Mouse (Mus musculus) MEL (cell line): Measurements from ENCODE around the gene Ptma. TPM values are rescaled to one million over a fixed set of nuclear protein-coding genes. Genes with fewer than 3 reads are reported as not detected.

Experiments used
- DNase-seq: peaks from one replicate; pipeline ENCODE4 v3.0.0; 2011; ENCODE audit warnings: low read depth, low spot score
- H3K27ac ChIP-seq: 2 replicates; pipeline ENCODE4 v1.5.1; 2012; ENCODE audit warnings: low read depth, mild to moderate bottlenecking, control low read depth, low read length, moderate library complexity; ENCODE audit not compliant: control insufficient read depth
- H3K27me3 ChIP-seq, 2 experiments: fragments of 150-350 bp in 1 of 2; sonication (generic) in 1 of 2; 2 replicates each; pipeline ENCODE4 v1.6.1; 2012; ENCODE audit warnings: low read length in 2 of 2, mild to moderate bottlenecking in 2 of 2, improper control_type of control experiment in 1 of 2, moderate library complexity in 1 of 2; ENCODE audit not compliant: insufficient read depth in 2 of 2, control insufficient read depth in 1 of 2
- H3K36me3 ChIP-seq, 2 experiments: 2 replicates each; pipeline ENCODE4 v1.6.1; 2012 to 2014; ENCODE audit warnings: low read length in 2 of 2, improper control_type of control experiment in 1 of 2, inconsistent platforms in 1 of 2, mild to moderate bottlenecking in 1 of 2; ENCODE audit not compliant: insufficient read depth in 2 of 2, control insufficient read depth in 1 of 2
- H3K4me1 ChIP-seq, 2 experiments: fragments of 150-350 bp in 1 of 2; sonication (generic) in 1 of 2; 2 replicates each; pipeline ENCODE4 v1.6.1; 2012; ENCODE audit warnings: low read length in 2 of 2, improper control_type of control experiment in 1 of 2, mild to moderate bottlenecking in 1 of 2; ENCODE audit not compliant: insufficient read depth in 2 of 2, control insufficient read depth in 1 of 2
- H3K4me3 ChIP-seq, 2 experiments: fragments of 150-350 bp in 1 of 2; sonication (generic) in 1 of 2; 2 replicates each; pipeline ENCODE4 v1.5.1; 2012; ENCODE audit warnings: low read depth in 2 of 2, low read length in 2 of 2, mild to moderate bottlenecking in 2 of 2, moderate library complexity in 2 of 2, control low read depth in 1 of 2, improper control_type of control experiment in 1 of 2; ENCODE audit not compliant: control insufficient read depth in 1 of 2, insufficient read depth in 1 of 2
- H3K79me2 ChIP-seq: 2 replicates; pipeline ENCODE4 v1.6.1; 2012; ENCODE audit warnings: mild to moderate bottlenecking, low read length, moderate library complexity; ENCODE audit not compliant: control insufficient read depth, poor library complexity, insufficient read depth
- H3K9ac ChIP-seq: 2 replicates; pipeline ENCODE4 v1.6.1; 2012; ENCODE audit warnings: low read depth, mild to moderate bottlenecking, control low read depth, low read length, moderate library complexity; ENCODE audit not compliant: control insufficient read depth, poor library complexity, severe bottlenecking
- H3K9me3 ChIP-seq: fragments of 150-350 bp; sonication (generic); replicated peaks from 2 replicates; pipeline ENCODE4 v1.6.1; 2012; ENCODE audit warnings: mild to moderate bottlenecking, low read length, improper control_type of control experiment, moderate library complexity; ENCODE audit not compliant: insufficient read depth
- BHLHE40 ChIP-seq: IDR thresholded peaks from 2 replicates; pipeline ENCODE4 v1.6.1; 2012; ENCODE audit warnings: low read depth, mild to moderate bottlenecking, inconsistent platforms, low read length, improper control_type of control experiment, borderline replicate concordance
- CHD1 ChIP-seq: IDR thresholded peaks from 2 replicates; pipeline ENCODE4 v1.6.1; 2012; ENCODE audit warnings: low read depth, mild to moderate bottlenecking, inconsistent platforms, low read length, improper control_type of control experiment
- CHD2 ChIP-seq: IDR thresholded peaks from 2 replicates; pipeline ENCODE4 v1.6.1; 2011; ENCODE audit warnings: low read length, improper control_type of control experiment
- E2F4 ChIP-seq: IDR thresholded peaks from 2 replicates; pipeline ENCODE4 v1.6.1; 2011; ENCODE audit warnings: low read depth, low read length, improper control_type of control experiment, borderline replicate concordance
- ELF1 ChIP-seq: IDR thresholded peaks from 2 replicates; pipeline ENCODE4 v1.6.1; 2014; ENCODE audit warnings: low read depth, mild to moderate bottlenecking, inconsistent platforms, low read length, improper control_type of control experiment, moderate library complexity
- EP300 ChIP-seq, 2 experiments: IDR thresholded peaks; 2 replicates each; pipeline ENCODE4 v1.6.1; 2011; ENCODE audit warnings: improper control_type of control experiment in 2 of 2, low read length in 2 of 2, low read depth in 1 of 2, mild to moderate bottlenecking in 1 of 2
- ETS1 ChIP-seq: IDR thresholded peaks from 2 replicates; pipeline ENCODE4 v1.6.1; 2012; ENCODE audit warnings: low read depth, mild to moderate bottlenecking, inconsistent platforms, low read length, improper control_type of control experiment, moderate library complexity
- GABPA ChIP-seq: IDR thresholded peaks from 2 replicates; pipeline ENCODE4 v1.6.1; 2012; ENCODE audit warnings: low read depth, mild to moderate bottlenecking, inconsistent platforms, low read length, improper control_type of control experiment, moderate library complexity
- GATA1 ChIP-seq: IDR thresholded peaks from 2 replicates; pipeline ENCODE4 v1.6.1; 2011; ENCODE audit warnings: low read depth, low read length, improper control_type of control experiment
- HCFC1 ChIP-seq: IDR thresholded peaks from 2 replicates; pipeline ENCODE4 v1.6.1; 2012; ENCODE audit warnings: low read depth, mild to moderate bottlenecking, inconsistent platforms, low read length, improper control_type of control experiment, moderate library complexity
- JUND ChIP-seq: IDR thresholded peaks from 2 replicates; pipeline ENCODE4 v1.6.1; 2011; ENCODE audit warnings: low read depth, mild to moderate bottlenecking, improper control_type of control experiment, low read length
- KAT2A ChIP-seq: conservative IDR thresholded peaks from 2 replicates; pipeline ENCODE4 v1.6.1; 2012; ENCODE audit warnings: low read depth, low read length, improper control_type of control experiment, inconsistent platforms
- MAFK ChIP-seq: IDR thresholded peaks from 2 replicates; pipeline ENCODE4 v1.6.1; 2011; ENCODE audit warnings: low read depth, mild to moderate bottlenecking, low read length, improper control_type of control experiment, borderline replicate concordance
- MAX ChIP-seq: IDR thresholded peaks from 2 replicates; pipeline ENCODE4 v1.6.1; 2011; ENCODE audit warnings: low read length, improper control_type of control experiment
- MYB ChIP-seq: IDR thresholded peaks from 2 replicates; pipeline ENCODE4 v1.6.1; 2011; ENCODE audit warnings: mild to moderate bottlenecking, low read depth, low read length, improper control_type of control experiment
- NELFE ChIP-seq: IDR thresholded peaks from 2 replicates; pipeline ENCODE4 v1.6.1; 2011; ENCODE audit warnings: low read depth, low read length, improper control_type of control experiment
- POLR2A ChIP-seq, 2 experiments: IDR thresholded peaks; 2 replicates each; pipeline ENCODE4 v1.6.1; 2011 to 2012; ENCODE audit warnings: low read length in 2 of 2, mild to moderate bottlenecking in 2 of 2, control low read depth in 1 of 2, improper control_type of control experiment in 1 of 2, low read depth in 1 of 2, moderate library complexity in 1 of 2; ENCODE audit not compliant: control insufficient read depth in 1 of 2, insufficient read depth in 1 of 2, poor library complexity in 1 of 2
- POLR2AphosphoS5 ChIP-seq: IDR thresholded peaks from 2 replicates; pipeline ENCODE4 v1.6.1; 2012; ENCODE audit warnings: low read depth, borderline replicate concordance, mild to moderate bottlenecking, inconsistent platforms, low read length, moderate library complexity, mixed read lengths
- RAD21 ChIP-seq: IDR thresholded peaks from 2 replicates; pipeline ENCODE4 v1.6.1; 2011; ENCODE audit warnings: mild to moderate bottlenecking, low read depth, low read length, improper control_type of control experiment
- SIN3A ChIP-seq: IDR thresholded peaks from 2 replicates; pipeline ENCODE4 v1.6.1; 2012; ENCODE audit warnings: low read length, improper control_type of control experiment, inconsistent platforms
- SMC3 ChIP-seq: IDR thresholded peaks from 2 replicates; pipeline ENCODE4 v1.6.1; 2011; ENCODE audit warnings: low read depth, low read length, improper control_type of control experiment
- TAL1 ChIP-seq: IDR thresholded peaks from 2 replicates; pipeline ENCODE4 v1.6.1; 2012; ENCODE audit warnings: mild to moderate bottlenecking, inconsistent platforms, low read length, moderate library complexity, mixed read lengths
- TBP ChIP-seq: IDR thresholded peaks from 2 replicates; pipeline ENCODE4 v1.8.0; 2011; ENCODE audit warnings: low read depth, low read length, improper control_type of control experiment
- TCF12 ChIP-seq: IDR thresholded peaks from 2 replicates; pipeline ENCODE4 v1.6.1; 2014; ENCODE audit warnings: low read depth, mild to moderate bottlenecking, inconsistent platforms, low read length, improper control_type of control experiment, moderate library complexity
- UBTF ChIP-seq: IDR thresholded peaks from 2 replicates; pipeline ENCODE4 v1.6.1; 2012; ENCODE audit warnings: low read depth, mild to moderate bottlenecking, inconsistent platforms, low read length, improper control_type of control experiment, moderate library complexity, borderline replicate concordance; ENCODE audit not compliant: insufficient read depth
- USF1 ChIP-seq: IDR thresholded peaks from 2 replicates; pipeline ENCODE4 v1.6.1; 2014; ENCODE audit warnings: low read depth, mild to moderate bottlenecking, inconsistent platforms, low read length, improper control_type of control experiment, moderate library complexity
- ZC3H11A ChIP-seq: IDR thresholded peaks from 2 replicates; pipeline ENCODE4 v1.6.1; 2012; ENCODE audit warnings: low read depth, mild to moderate bottlenecking, inconsistent platforms, low read length, improper control_type of control experiment
- ZKSCAN1 ChIP-seq: IDR thresholded peaks from 2 replicates; pipeline ENCODE4 v1.6.1; 2012; ENCODE audit warnings: low read depth, mild to moderate bottlenecking, inconsistent platforms, low read length, improper control_type of control experiment, moderate library complexity
- ZMIZ1 ChIP-seq: IDR thresholded peaks from 2 replicates; pipeline ENCODE4 v1.6.1; 2012; ENCODE audit warnings: low read depth, mild to moderate bottlenecking, inconsistent platforms, low read length, improper control_type of control experiment, moderate library complexity
- ZNF384 ChIP-seq: IDR thresholded peaks from 2 replicates; pipeline ENCODE4 v1.6.1; 2012; ENCODE audit warnings: low read depth, mild to moderate bottlenecking, inconsistent platforms, low read length, improper control_type of control experiment
- polyA plus RNA-seq, 2 experiments: library from polyadenylated mRNA; stranded (reverse) in 1 of 2; unstranded in 1 of 2; fragments of >175 nt in 1 of 2; fragments of >200 nt in 1 of 2; gene quantifications; 2 replicates each; pipeline versions ENCODE4 v1.2.1 to v1.2.4; 2012; ENCODE audit warnings: low replicate concordance in 2 of 2, low read depth in 1 of 2; ENCODE audit not compliant: insufficient read length in 2 of 2, insufficient read depth in 1 of 2, missing spikeins in 1 of 2
- total RNA-seq: library from RNA; depleted of rRNA; stranded (reverse); fragments of 300-350 nt; gene quantifications from 2 replicates; pipeline ENCODE4 v1.2.3, GENCODE M21; 2012

Ptma gene
- total and polyA plus RNA-seq, 3 experiments = 2,419 to 4,891 (median 3,309) TPM

- H3K4me1 ChIP-seq = peaks cover 32 to 35% of the 10 kb centered on the region in 2 experiments
- peaks cover 9 to 41% of the 10 kb centered on the region in 2 experiments for H3K36me3 ChIP-seq
- H3K79me2 ChIP-seq = no peaks in the 10 kb centered on the region
- DNase-seq = no peak
- H3K9ac ChIP-seq = no peak overlapping the region
- H3K9me3 ChIP-seq = no peaks in the 10 kb centered on the region
- H3K27ac ChIP-seq = no peak overlapping the region
- H3K4me3 ChIP-seq = no peak overlapping the region
- TF ChIP-seq HCFC1 (no peak), GATA1 (peak; percentile 72; the same call in 1 of the 2 replicates), UBTF (no peak), SIN3A (no peak), POLR2AphosphoS5 (no peak), MYB (no peak), ELF1 (no peak), BHLHE40 (no peak), JUND (no peak), ETS1 (0 out of 2 replicates have a peak, but pooled peaks have one; percentile 19), ZNF384 (no peak), TCF12 (peak; percentile 37; the same call in 1 of the 2 replicates), ZMIZ1 (no peak), POLR2A (IDR thresholded peaks at IDR 0.05; ENCODE audit: control insufficient read depth in 1 of 2, insufficient read depth in 1 of 2, low read depth in 1 of 2, low read length in 2 of 2, poor library complexity in 1 of 2) (no peak), EP300 (IDR thresholded peaks at IDR 0.05; ENCODE audit: low read depth in 1 of 2, low read length in 2 of 2) (peak in 1 of 2 experiments; percentile 34; a peak in 1 of 4 replicates), GABPA (no peak), NELFE (no peak), SMC3 (no peak), KAT2A (no peak), ZC3H11A (no peak), TAL1 (no peak), CHD2 (no peak), CHD1 (no peak), MAFK (no peak), USF1 (no peak), MAX (no peak), E2F4 (no peak), ZKSCAN1 (no peak), RAD21 (no peak), TBP (no peak)
- TF ChIP-seq, all 39 proteins: peak for 4
- H3K27me3 ChIP-seq = no peaks in the 10 kb centered on the region
These were observed 36.1 kb downstream of the Ptma start for GRCm38 (mm10) chr1:86562663-86563062.
